In the genomic region with DNA sequence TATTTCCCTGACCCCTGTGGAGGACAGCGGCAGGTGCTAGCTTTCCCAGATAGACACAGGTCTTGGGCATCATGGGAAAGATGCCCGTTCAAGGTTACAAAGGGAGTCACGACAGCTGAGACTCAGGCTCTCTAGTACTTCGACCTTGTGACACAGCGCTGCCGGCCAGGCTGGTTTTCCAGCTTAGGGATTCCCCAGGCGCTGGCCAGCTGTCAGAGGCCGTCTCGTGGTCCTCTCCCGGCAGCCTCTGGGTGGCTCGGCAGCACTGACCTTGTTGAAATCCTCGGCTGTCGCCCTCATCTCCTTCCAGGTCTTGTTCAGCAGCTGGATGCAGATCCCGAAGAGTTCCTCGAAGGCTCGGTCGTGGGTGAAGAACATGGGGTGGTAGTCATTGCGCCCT, we compare ENCODE assay signal across 15 mouse cellular contexts. TPM values are rescaled to one million over a fixed set of nuclear protein-coding genes. Genes with fewer than 3 reads are reported as not detected.
DNase-seq lines count a peak whose midpoint lies in the region; ATAC-seq and TF ChIP-seq lines count a peak whose summit lies in the region.
"Had no signal": no experiment of that assay in that cellular context is flagged by ENCODE, and none has a peak within 500 bp of the region (broad histone marks: within the 10 kb centered on the region; RNA-seq: fewer than 3 reads in every experiment).

No protein-coding gene starts in this region.

- no peak overlapping the region for H3K4me2 ChIP-seq in kidney, embryonic 15.5 days
- H3K4me2 ChIP-seq in myocyte (ENCODE audit: low read depth) = no peak overlapping the region
- H3K4me2 ChIP-seq: forebrain, embryonic 12.5 days; liver, embryonic 13.5 days had no signal

- no peak for TF ChIP-seq POLR2A in myocyte (IDR thresholded peaks at IDR 0.05; ENCODE audit: insufficient read length, low read depth)

- H3K27ac ChIP-seq in gastrocnemius, adult 2 months = peak overlapping the region; percentile 68
- H3K27ac ChIP-seq in kidney, embryonic 15.5 days = no peak overlapping the region
- H3K27ac ChIP-seq: forebrain, embryonic 12.5 days; kidney, postnatal 0 days; liver, embryonic 13.5 days had no signal

- no peak overlapping the region for H3K9ac ChIP-seq in kidney, embryonic 15.5 days
- H3K9ac ChIP-seq: forebrain, embryonic 12.5 days; liver, embryonic 13.5 days had no signal

- ATAC-seq in kidney, embryonic 15.5 days (replicated peaks; ENCODE audit: low FRiP score) = no peak
- no peak for ATAC-seq in CD4-positive, CD25-positive, alpha-beta regulatory T cell, adult 4 months
- ATAC-seq: activated CD4-positive, CD25-positive, alpha-beta regulatory T cell, adult 4 months had no signal

- peaks cover 90% of the 10 kb centered on the region for H3K36me3 ChIP-seq in kidney, embryonic 15.5 days
- peaks cover 10% of the 10 kb centered on the region for H3K36me3 ChIP-seq in myocyte (ENCODE audit: control insufficient read depth, insufficient read depth)

- no peaks in the 10 kb centered on the region for H3K9me3 ChIP-seq in kidney, embryonic 15.5 days (replicated peaks)
- H3K9me3 ChIP-seq: forebrain, embryonic 12.5 days; liver, embryonic 13.5 days had no signal

- H3K4me3 ChIP-seq in gastrocnemius, adult 2 months = no peak overlapping the region
- H3K4me3 ChIP-seq in kidney, embryonic 15.5 days (replicated peaks) = no peak overlapping the region
- H3K4me3 ChIP-seq in myocyte = no peak overlapping the region
- H3K4me3 ChIP-seq: forebrain, embryonic 12.5 days; liver, embryonic 13.5 days had no signal

- no peak overlapping the region for H3ac ChIP-seq in myocyte (ENCODE audit: control insufficient read depth, insufficient read length)

- no peaks in the 10 kb centered on the region for H3K4me1 ChIP-seq in kidney, embryonic 15.5 days
- H3K4me1 ChIP-seq: liver, embryonic 13.5 days had no signal

- no peak for TF ChIP-seq CTCF in gastrocnemius, adult 2 months (IDR thresholded peaks at IDR 0.05)

- WGBS in kidney, embryonic 15.5 days = 86% methylated on average over 18 of the region's 18 CpGs

- no peaks in the 10 kb centered on the region for H3K27me3 ChIP-seq in kidney, embryonic 15.5 days
- H3K27me3 ChIP-seq in myocyte (ENCODE audit: control insufficient read depth, insufficient read depth, insufficient read length) = no peaks in the 10 kb centered on the region
- H3K27me3 ChIP-seq: forebrain, embryonic 12.5 days; liver, embryonic 13.5 days had no signal

- no peaks in the 10 kb centered on the region for H3K79me2 ChIP-seq in myocyte (ENCODE audit: control insufficient read depth, insufficient read depth)

- peak; percentile 82 for DNase-seq in gastrocnemius, adult 2 months
- DNase-seq in gastrocnemius, postnatal 36 days = no peak
- peak; percentile 75 for DNase-seq in kidney, adult 8-10 months
- peak; percentile 40 for DNase-seq in gastrocnemius, postnatal 10 days
- DNase-seq in right cerebral cortex, postnatal 14 days = no peak
- DNase-seq: cerebellum, adult 9-10 months; left cerebral cortex, postnatal 4 days; liver, embryonic 13.5 days; thymus, postnatal 36 days had no signal

- intact Hi-C loops in gastrocnemius, adult 2 months (cut with DNase I) = no loop called here
- intact Hi-C loops in gastrocnemius, postnatal 36 days (cut with DNase I) = no loop called here

TF ChIP-seq in myocyte, 11 proteins besides CTCF, POLR2A, EP300 and RAD21:
- TF ChIP-seq MYOG (IDR thresholded peaks at IDR 0.05; ENCODE audit: control insufficient read depth in 1 of 3, insufficient read depth in 1 of 3, insufficient read length in 2 of 3, low read depth in 2 of 3) (peak in 1 of 3 experiments; percentile 35), REST (IDR thresholded peaks at IDR 0.05; ENCODE audit: insufficient read depth, insufficient read length) (no peak), CEBPB (IDR thresholded peaks at IDR 0.05; ENCODE audit: insufficient read depth, poor library complexity, severe bottlenecking) (no peak), MYOD1 (IDR thresholded peaks at IDR 0.05; ENCODE audit: control insufficient read depth in 1 of 3, insufficient read length in 2 of 3, low read depth in 2 of 3) (peak in 2 of 3 experiments; percentile 9 to 39)

RNA-seq across cellular contexts. Expression of gene Slc35c2, which starts 8.9 kb away (rescaled TPM):
- total RNA-seq in gastrocnemius, adult 2 months (2021) = 10 to 100 TPM; 19.6 to 20.6 TPM
- 10 to 100 TPM; 19.5 to 20.8 TPM for total RNA-seq in gastrocnemius, postnatal 36 days (2021)
- 53.7 and 54.6 TPM in 2 replicates for polyA plus RNA-seq in kidney, embryonic 15.5 days (2015; fragmentation: Nextera tagmentation; extraction: Ambion mirVana)
- total RNA-seq in gastrocnemius, postnatal 10 days (2021) = 10 to 100 TPM; 17.5 to 18.6 TPM
- polyA plus RNA-seq in myocyte (2012; fragmentation: generic; extraction: Trizol) = 50.3 TPM
- polyA plus RNA-seq in CD4-positive, CD25-positive, alpha-beta regulatory T cell, adult 4 months (2017; shearing (Covaris generic)) = 10 to 100 TPM; 39.2 to 59.8 TPM

RNA-seq across cellular contexts. Expression of gene Elmo2, which starts 29.7 kb away (rescaled TPM):
- 10 to 100 TPM; 12.8 to 15.0 TPM for total RNA-seq in gastrocnemius, adult 2 months (2021)
- total RNA-seq in gastrocnemius, postnatal 36 days (2021) = 10 to 100 TPM; 12.2 to 14.5 TPM
- polyA plus RNA-seq in kidney, embryonic 15.5 days (2015; fragmentation: Nextera tagmentation; extraction: Ambion mirVana) = 71.3 and 82.3 TPM in 2 replicates
- total RNA-seq in gastrocnemius, postnatal 10 days (2021) = 10 to 100 TPM; 20.3 to 24.3 TPM
- 20.4 TPM for polyA plus RNA-seq in myocyte (2012; fragmentation: generic; extraction: Trizol)
- polyA plus RNA-seq in CD4-positive, CD25-positive, alpha-beta regulatory T cell, adult 4 months (2017; shearing (Covaris generic)) = 10 to 100 TPM; 37.2 to 65.4 TPM

Comparison
In these comparisons a context has a peak if more than half of its experiments do, and no peak if none do; other contexts are left out.
1. DNase-seq: peak in gastrocnemius, adult 2 months (single experiment), kidney, adult 8-10 months (2 of 2) and gastrocnemius, postnatal 10 days (single experiment); none in gastrocnemius, postnatal 36 days (0 of 2) and right cerebral cortex, postnatal 14 days (single experiment).